Mouse (Mus musculus): ENCODE data around the gene Anks1.
"Not testable (repeated sequence)": the region's sequence is repeated elsewhere in the genome, so short reads cannot be mapped to it uniquely, and the experiment has no call there.

The Anks1 gene

GRCm38 (mm10) chr17:27966508-27967021, 57.5 kb downstream of the Anks1 start:
- no peak for DNase-seq (ENCODE audit: low spot score)

- DNase-seq (ENCODE audit: low spot score), result no peak
Observed at GRCm38 (mm10) chr17:27967529-27967928, 58.4 kb downstream of the Anks1 start.

GRCm38 (mm10) chr17:27968033-27968750, 59.1 kb downstream of the Anks1 start:
- DNase-seq (ENCODE audit: low spot score), result no peak

GRCm38 (mm10) chr17:27968903-27969302, 59.8 kb downstream of the Anks1 start:
- DNase-seq (ENCODE audit: low spot score), result no peak

GRCm38 (mm10) chr17:27969365-27969764, 60.3 kb downstream of the Anks1 start:
- DNase-seq (ENCODE audit: low spot score), result no peak

DNA sequence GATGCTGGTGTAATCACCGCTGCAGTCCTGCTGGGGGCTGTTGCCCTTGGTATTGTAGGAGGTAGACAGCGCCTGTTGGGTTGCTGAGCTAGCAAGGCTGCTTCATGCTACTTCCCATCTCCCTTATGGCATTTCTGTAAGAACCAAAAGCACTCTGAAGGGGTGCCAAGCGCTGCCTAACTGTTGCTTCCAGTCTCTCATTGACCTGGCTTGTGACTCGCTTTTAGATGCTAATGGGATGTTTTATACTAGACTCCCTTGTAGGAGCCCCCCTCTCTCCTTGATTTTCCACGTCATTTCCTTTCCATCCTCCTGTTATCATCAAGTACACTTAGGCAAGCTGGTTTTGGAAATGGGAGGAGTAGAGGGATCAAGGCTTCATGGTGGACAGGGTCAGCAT, 60.8 kb downstream of the Anks1 start:
- no peak for DNase-seq (ENCODE audit: low spot score)

DNA sequence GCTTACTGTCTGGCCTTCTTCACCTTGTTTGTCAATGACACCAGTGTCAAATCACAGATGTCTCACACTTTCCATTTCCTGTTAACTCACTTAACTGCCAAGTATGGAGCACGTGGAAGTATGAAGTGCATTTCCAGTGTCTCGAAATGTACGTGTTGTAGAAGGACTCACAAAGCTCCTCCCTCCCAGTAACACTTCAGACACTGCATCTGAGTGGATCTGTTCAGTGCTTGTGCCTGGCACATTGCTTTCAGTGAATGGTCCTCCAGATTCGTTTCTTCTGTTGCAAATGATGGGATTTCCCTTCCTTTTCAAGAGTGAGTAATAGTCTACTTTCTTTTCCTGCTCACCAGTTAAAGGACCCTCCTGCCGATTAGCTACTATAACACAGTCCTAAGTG, 61.2 kb downstream of the Anks1 start:
- DNase-seq (ENCODE audit: low spot score), result no peak

DNA sequence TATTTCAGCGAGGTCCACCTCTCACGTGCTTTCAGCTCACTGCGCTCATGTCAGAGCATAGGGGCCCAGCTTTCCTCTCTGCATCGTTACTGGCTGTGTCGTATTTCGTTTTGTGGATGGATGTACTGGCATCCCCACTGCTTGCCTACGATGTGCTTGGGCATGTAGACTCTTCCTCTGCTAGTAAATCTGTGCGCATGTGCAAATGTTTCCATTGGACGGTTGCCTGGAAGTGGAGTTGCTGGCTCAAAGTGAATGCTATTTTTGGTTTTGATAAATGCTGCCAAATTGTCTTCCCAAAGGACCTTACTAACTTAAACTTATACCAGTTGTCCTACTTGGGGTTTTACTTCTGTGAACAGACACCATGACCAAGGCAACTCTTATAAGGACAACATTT, 62.4 kb downstream of the Anks1 start:
- DNase-seq (ENCODE audit: low spot score), result no peak

GRCm38 (mm10) chr17:27973337-27973736, 64.2 kb downstream of the Anks1 start:
- no peak for DNase-seq (ENCODE audit: low spot score)

- no peak for DNase-seq (ENCODE audit: low spot score)
Observed at GRCm38 (mm10) chr17:27976266-27976665, 67.2 kb downstream of the Anks1 start.

GRCm38 (mm10) chr17:27977008-27977636, 68.0 kb downstream of the Anks1 start:
- no peak for DNase-seq (ENCODE audit: low spot score)

DNA sequence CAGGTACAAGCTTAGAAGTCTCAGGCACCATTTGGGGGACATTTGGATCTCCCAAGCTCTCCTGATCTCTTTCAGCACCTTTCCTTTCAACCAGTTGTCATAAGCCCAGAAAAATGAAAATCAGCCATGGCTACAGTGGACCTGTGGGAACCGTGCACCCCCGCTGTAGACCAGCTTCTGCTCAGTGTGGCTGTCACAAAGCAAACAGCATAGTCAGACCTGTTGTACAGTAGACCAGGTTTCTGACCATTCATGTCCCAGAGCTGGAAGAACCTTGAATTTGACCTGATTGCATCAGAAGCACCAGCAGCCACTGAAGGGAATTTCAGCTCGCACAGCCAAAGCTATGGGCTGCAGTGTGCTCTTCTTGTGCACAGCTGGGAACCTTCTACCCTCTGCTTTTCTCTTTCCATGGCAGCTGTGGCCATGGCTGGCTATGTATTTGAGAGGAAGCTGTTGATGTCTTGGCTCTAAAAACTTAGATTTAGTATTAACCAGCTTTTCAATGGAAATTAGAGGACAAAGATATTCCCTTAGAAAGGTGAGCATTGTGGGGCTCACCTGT, 71.4 kb downstream of the Anks1 start:
- no peak for DNase-seq (ENCODE audit: low spot score)

- no peak for DNase-seq (ENCODE audit: low spot score)
Observed at GRCm38 (mm10) chr17:27981451-27982069, 72.5 kb downstream of the Anks1 start.

- DNase-seq (ENCODE audit: low spot score), result not testable (repeated sequence)
Observed at GRCm38 (mm10) chr17:27982070-27982457, 73.0 kb downstream of the Anks1 start.

GRCm38 (mm10) chr17:27982712-27983266, 73.7 kb downstream of the Anks1 start:
- DNase-seq (ENCODE audit: low spot score), result no peak

DNA sequence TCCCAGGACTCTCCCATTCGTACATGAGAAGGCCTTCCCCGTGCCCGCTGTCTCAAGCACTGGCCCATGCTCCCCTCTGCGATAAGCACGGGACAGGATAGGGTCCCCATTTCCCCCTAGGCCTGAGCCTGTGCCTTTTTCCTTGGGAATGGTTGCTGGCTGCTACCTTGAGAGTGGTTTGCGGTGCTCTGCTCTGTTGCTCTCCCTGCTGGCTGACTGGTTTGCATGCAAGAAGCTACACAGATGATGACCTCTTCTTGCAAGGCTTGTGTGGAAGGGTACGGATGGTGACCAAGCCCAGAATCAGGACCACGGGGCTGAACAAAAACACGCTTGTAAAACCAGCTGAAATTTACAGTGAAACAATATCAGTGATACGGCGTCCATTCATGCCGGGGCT, 75.3 kb downstream of the Anks1 start:
- DNase-seq (ENCODE audit: low spot score), result no peak

- no peak for DNase-seq (ENCODE audit: low spot score)
Observed at GRCm38 (mm10) chr17:27986106-27986505, 77.0 kb downstream of the Anks1 start.

DNA sequence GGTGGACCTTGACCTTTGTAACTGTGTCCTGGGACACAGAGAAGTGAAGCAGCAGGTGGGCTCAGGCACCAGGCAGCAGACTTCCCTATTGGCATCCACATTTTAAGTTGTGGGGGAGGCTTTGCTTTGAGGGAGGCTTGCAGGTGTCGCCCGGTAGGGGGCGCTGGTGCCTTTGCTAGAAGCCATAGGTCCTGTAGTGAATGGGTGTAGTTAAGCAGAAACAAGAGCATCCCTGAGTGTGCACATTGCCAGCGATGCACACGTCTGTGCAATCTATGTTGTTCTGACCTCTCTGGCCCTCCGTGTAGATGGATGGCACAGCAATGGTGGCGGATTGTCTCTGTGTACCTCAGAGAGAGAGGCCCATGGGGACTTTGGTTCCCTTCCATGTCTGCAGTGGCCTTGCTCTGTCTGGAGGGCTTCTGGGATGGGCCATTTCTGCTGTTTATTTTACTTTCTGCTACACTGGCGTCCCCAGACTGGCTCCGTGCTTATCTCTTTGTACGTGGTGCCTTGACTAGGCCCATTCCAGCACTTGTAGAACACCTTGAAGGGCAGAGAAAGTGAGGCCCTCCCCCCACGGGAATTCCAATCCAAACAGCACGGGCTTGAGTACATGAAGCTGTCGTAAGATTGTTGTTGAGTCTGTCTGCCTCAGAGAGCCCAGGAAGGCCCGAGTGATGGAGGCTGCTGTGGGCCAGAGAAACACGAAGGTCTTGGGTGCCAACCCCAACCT, 80.9 kb downstream of the Anks1 start:
- peak; percentile 84 for DNase-seq (ENCODE audit: low spot score)

DNA sequence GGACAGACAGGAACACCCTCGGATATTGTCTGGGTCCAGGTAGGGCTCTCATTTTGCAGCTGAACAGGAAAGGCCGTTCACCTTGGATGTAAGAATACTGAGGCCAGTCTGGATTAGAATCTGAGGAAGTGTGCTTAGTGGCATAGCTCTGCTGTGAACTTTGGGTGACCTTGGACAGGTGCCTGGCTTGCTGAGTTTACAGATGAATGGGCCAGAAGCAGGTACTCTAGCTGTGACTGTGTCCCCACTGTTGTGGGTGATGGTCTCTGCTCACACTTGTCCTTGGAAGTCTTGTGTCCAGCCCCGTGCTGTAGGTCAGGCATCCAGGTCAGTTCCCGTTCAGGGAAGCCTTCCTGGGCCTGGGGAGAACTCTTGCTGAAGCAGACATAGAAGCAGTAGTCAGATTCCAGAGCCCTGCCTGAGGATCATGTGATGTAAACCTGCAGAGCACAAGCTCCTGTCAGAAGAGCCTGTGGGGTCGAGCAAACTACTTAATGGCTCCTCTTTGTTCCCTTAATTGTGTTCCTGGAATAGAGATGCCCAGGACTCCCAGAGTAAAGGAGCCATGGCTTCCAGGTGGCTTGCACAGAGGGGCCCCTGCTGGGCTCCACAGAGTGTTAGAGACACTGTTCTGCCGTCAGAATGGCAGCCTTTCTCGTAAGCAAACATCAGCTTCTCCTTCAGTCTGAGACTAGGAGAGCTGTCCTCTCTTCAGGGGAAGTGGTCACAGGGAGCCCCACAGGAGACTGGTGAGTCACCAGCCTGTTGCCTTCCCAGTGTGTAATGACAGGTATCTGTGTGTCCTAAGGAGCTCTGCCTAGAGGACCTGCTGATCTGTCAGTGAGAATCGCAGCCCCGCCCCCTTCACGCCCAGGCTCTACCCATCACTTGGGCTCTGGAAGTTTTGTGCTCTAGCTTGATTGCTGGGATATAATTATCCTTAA, 85.2 kb downstream of the Anks1 start:
- no peak for DNase-seq (ENCODE audit: low spot score)

GRCm38 (mm10) chr17:27996320-27996719, 87.2 kb downstream of the Anks1 start:
- DNase-seq (ENCODE audit: low spot score), result no peak

- DNase-seq (ENCODE audit: low spot score), result peak; percentile 79
Observed at GRCm38 (mm10) chr17:27997212-27997611, 88.1 kb downstream of the Anks1 start.
